Mouse (Mus musculus) forebrain, embryonic 16.5 days (tissue): ENCODE data around the gene Gnat1. TPM values are rescaled to one million over a fixed set of nuclear protein-coding genes. Genes with fewer than 3 reads are reported as not detected.

Source experiments
- ATAC-seq: fragments of 200-750 bp; cut with Nextera tagmentation; 2 replicates; pipeline ENCODE4 v1.8.0; 2017; ENCODE audit warnings: mild to moderate bottlenecking, moderate library complexity
- H3K27ac ChIP-seq: fragments of 300-500 bp; sonication (generic); 2 replicates; pipeline ENCODE4 v1.5.1; 2014; ENCODE audit warnings: low read length, control low read depth
- H3K27me3 ChIP-seq: fragments of 300-500 bp; sonication (generic); replicated peaks from 2 replicates; pipeline ENCODE4 v1.6.1; 2014; ENCODE audit warnings: low read length; ENCODE audit not compliant: control insufficient read depth, insufficient read depth
- H3K36me3 ChIP-seq: fragments of 300-500 bp; sonication (generic); 2 replicates; pipeline ENCODE4 v1.6.1; 2014; ENCODE audit not compliant: control insufficient read depth, insufficient read depth
- H3K4me1 ChIP-seq: fragments of 300-500 bp; sonication (generic); replicated peaks from 2 replicates; pipeline ENCODE4 v1.6.1; 2014; ENCODE audit warnings: low read length; ENCODE audit not compliant: control insufficient read depth, insufficient read depth
- H3K4me2 ChIP-seq: fragments of 300-500 bp; sonication (generic); 2 replicates; pipeline ENCODE4 v1.6.1; 2014; ENCODE audit warnings: mild to moderate bottlenecking, low read length, control low read depth
- H3K4me3 ChIP-seq: fragments of 300-500 bp; sonication (generic); replicated peaks from 2 replicates; pipeline ENCODE4 v1.5.1; 2014; ENCODE audit warnings: mild to moderate bottlenecking, low read length, control low read depth
- H3K9ac ChIP-seq: fragments of 300-500 bp; sonication (generic); replicated peaks from 2 replicates; pipeline ENCODE4 v1.6.1; 2014; ENCODE audit warnings: low read depth, low read length, control low read depth
- H3K9me3 ChIP-seq: fragments of 300-500 bp; sonication (generic); 2 replicates; pipeline ENCODE4 v1.6.1; 2016; ENCODE audit warnings: low read length; ENCODE audit not compliant: control insufficient read depth
- WGBS: fragments of 180-500 bp; shearing (Covaris S2); extraction: QIAGEN DNeasy Blood & Tissue Kit; methylation state at CpG from one replicate; pipeline ENCODE4 v1.1.7; 2014; 5-methylcytosine and 5-hydroxymethylcytosine counted together
- polyA plus RNA-seq: library from polyadenylated mRNA; unstranded; fragments of >200 nt; fragmentation: Nextera tagmentation; extraction: Ambion mirVana; gene quantifications from 2 replicates; pipeline ENCODE4 v1.2.1, GENCODE M21; 2015

The Gnat1 gene
- polyA plus RNA-seq, 1 experiment from 2014 or later = 1.4 TPM

DNA sequence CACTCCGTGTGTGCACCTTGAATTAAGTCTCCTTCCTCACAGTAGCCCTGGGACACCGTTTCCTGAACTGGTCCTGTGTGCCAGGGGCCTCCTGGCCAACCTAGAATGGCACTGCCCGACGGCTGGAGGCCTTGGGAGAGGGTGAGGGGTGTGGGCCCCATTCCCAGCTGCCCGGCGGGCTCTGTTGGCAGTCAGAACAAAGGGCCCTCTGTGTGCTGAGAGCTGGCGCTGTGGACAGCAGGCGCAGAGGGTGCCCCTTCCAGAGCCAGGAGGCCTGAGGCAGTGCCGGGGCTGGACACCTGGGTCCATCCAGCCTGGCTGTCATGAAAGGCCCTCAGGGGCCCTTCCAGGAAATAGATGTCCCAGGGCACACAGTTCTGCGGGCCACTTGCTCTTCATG lies 20.0 kb downstream of the Gnat1 start:
- H3K9ac ChIP-seq = 0 out of 2 replicates have a peak overlapping the region, but pooled peaks have one; percentile 11
- peak overlapping the region; percentile 58 for H3K27ac ChIP-seq
- WGBS = 40% methylated on average over 10 of the region's 10 CpGs
- H3K27me3 ChIP-seq = no peaks in the 10 kb centered on the region
- no peaks in the 10 kb centered on the region for H3K9me3 ChIP-seq
- peaks cover 22% of the 10 kb centered on the region for H3K4me1 ChIP-seq
- ATAC-seq = peak; percentile 96
- H3K4me2 ChIP-seq = no peak overlapping the region
- no peak overlapping the region for H3K4me3 ChIP-seq
- no peaks in the 10 kb centered on the region for H3K36me3 ChIP-seq

DNA sequence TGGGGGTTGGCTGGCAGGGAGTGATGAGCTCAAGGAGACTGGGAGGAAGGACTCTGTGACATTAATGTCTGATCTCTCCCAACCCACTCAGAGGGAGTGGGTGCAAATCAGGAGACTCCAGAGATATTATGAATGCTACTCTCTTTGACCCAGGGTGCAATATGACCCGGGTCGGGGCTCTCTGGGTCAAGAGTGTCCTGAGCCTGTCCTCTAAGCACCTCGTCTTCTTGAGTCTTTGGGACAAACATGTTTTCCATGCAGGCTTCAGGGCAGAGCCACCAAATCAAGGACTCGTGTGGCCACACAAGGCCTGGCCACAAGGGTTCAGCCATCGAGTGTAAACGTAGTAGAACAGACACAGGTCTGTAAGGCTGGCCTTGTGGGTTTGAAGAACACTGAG lies 21.4 kb downstream of the Gnat1 start:
- no peaks in the 10 kb centered on the region for H3K9me3 ChIP-seq
- H3K27ac ChIP-seq = no peak overlapping the region
- 90% methylated on average over 6 of the region's 6 CpGs for WGBS
- H3K4me1 ChIP-seq = peaks cover 15% of the 10 kb centered on the region
- no peak overlapping the region for H3K4me2 ChIP-seq
- no peaks in the 10 kb centered on the region for H3K36me3 ChIP-seq
- no peak overlapping the region for H3K9ac ChIP-seq
- no peak for ATAC-seq
- H3K27me3 ChIP-seq = no peaks in the 10 kb centered on the region
- H3K4me3 ChIP-seq = no peak overlapping the region

DNA sequence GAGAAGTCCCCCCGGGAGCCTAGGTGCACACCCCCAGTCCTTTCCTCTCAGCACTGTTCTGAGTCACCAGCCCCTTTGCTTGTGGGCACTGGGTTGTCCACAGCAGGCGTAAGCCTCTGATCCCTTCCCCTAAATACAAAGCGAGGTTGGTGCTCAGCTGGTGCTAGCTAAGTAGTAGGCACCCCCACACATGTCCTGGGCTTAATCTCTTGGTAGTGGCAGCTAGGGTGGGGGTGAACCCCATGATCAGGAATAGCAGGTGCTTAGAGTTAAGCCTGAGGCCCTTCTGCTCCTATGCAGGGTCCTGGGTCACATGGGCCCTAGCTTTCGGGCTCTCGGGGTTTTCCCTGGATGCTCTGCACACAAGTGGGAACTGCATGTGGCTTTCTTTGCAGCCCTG lies 22.4 kb downstream of the Gnat1 start:
- no peak overlapping the region for H3K4me2 ChIP-seq
- no peaks in the 10 kb centered on the region for H3K36me3 ChIP-seq
- no peak overlapping the region for H3K4me3 ChIP-seq
- H3K9ac ChIP-seq = no peak overlapping the region
- no peaks in the 10 kb centered on the region for H3K27me3 ChIP-seq
- no peaks in the 10 kb centered on the region for H3K9me3 ChIP-seq
- 92% methylated on average over 5 of the region's 5 CpGs for WGBS
- no peak overlapping the region for H3K27ac ChIP-seq
- no peak for ATAC-seq
- peaks cover 13% of the 10 kb centered on the region for H3K4me1 ChIP-seq

DNA sequence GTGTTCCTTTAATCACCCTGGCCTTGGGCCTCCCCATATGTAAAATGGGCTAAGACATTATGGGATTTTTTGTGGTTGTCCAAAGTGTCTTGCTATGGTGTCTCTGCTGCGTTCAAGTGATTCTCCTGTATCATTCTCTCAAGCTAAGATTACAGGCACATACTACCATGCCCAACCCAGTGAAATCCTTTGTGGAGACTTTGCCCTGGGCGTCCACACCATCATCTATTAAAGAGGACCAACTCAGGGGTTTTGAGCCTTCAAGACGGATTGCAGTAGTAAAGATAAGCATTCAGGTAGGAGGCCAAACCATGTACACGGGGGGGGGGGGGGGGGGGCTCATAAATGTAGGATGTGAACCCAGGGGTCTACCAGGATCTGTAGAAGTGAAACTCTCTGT lies 24.9 kb downstream of the Gnat1 start:
- H3K27ac ChIP-seq = no peak overlapping the region
- ATAC-seq = no peak
- H3K9ac ChIP-seq = no peak overlapping the region
- no peak overlapping the region for H3K4me2 ChIP-seq
- H3K36me3 ChIP-seq = no peaks in the 10 kb centered on the region
- H3K27me3 ChIP-seq = no peaks in the 10 kb centered on the region
- no peaks in the 10 kb centered on the region for H3K9me3 ChIP-seq
- H3K4me3 ChIP-seq = no peak overlapping the region
- peaks cover 16% of the 10 kb centered on the region for H3K4me1 ChIP-seq
- WGBS = 72% methylated on average over 4 of the region's 4 CpGs

DNA sequence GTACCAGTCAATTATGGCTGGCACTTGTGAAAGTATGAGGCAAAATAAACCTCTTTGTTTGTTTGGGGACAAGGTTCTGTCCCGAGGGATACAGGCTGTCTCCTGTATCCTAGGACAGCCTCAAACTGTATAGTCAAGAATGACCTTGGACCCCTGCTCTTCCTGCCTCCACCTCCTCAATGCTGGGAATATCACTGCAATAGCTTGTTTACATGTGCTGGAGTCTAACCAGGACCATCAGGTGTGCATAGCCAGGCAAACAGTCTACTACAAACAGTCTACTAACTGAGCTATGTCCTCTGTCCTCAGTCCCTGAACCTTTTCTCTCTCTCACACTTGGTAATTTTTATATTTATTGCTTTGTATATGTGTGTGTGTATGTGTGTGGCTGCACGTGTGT lies 26.0 kb downstream of the Gnat1 start:
- no peak overlapping the region for H3K27ac ChIP-seq
- no peak overlapping the region for H3K4me2 ChIP-seq
- no peaks in the 10 kb centered on the region for H3K27me3 ChIP-seq
- no peak overlapping the region for H3K9ac ChIP-seq
- H3K36me3 ChIP-seq = no peaks in the 10 kb centered on the region
- no peak overlapping the region for H3K4me3 ChIP-seq
- WGBS = 91% methylated on average over 2 of the region's 2 CpGs
- no peaks in the 10 kb centered on the region for H3K9me3 ChIP-seq
- peaks cover 11% of the 10 kb centered on the region for H3K4me1 ChIP-seq
- ATAC-seq = no peak

DNA sequence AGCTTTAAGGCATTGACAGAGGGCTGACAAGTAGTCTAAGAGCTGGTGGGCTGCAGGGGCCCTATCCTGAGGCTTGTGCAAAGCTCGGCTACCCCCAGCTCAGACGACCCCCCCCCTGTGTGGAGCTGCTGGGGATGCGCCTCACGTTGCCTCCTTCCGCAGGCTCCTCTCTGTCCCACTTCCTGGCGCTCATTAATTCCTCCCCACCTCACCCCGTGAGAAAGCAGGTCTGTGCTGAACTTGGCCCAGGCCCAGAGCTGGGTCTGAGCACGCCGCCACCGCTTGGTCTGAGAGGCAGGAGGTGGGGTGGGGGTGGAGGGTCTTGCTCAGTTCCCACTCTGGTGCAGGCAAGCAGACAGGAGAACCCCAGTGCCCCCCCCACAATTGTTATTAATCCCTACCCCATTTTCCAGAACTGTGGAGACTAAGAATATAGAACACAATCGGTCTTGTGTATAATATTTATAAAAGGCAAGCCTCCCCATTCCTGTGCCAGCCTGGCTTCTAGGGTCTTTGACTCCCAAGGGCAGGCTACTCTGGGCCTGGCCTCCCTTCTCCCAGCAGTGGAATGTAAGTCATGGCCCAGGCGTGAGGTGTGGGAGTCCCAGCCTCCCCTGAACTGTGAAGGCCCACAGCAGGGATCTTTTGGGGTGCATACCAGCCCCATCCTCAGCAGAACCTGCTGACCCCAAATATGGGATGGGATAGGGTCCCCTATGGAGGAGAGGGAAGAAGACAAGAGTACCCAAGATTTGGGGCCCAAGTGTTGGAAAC lies 28.6 kb downstream of the Gnat1 start:
- Histone ChIP-seq H3K4me3 (no peak overlapping the region), H3K36me3 (no peaks in the 10 kb centered on the region), H3K27me3 (no peaks in the 10 kb centered on the region), H3K4me1 (peaks cover 11% of the 10 kb centered on the region), H3K9ac (no peak overlapping the region), H3K4me2 (no peak overlapping the region), H3K27ac (peak overlapping the region; percentile 59), H3K9me3 (no peaks in the 10 kb centered on the region)
- WGBS = 11% methylated on average over 12 of the region's 12 CpGs
- peak; percentile 82 for ATAC-seq

DNA sequence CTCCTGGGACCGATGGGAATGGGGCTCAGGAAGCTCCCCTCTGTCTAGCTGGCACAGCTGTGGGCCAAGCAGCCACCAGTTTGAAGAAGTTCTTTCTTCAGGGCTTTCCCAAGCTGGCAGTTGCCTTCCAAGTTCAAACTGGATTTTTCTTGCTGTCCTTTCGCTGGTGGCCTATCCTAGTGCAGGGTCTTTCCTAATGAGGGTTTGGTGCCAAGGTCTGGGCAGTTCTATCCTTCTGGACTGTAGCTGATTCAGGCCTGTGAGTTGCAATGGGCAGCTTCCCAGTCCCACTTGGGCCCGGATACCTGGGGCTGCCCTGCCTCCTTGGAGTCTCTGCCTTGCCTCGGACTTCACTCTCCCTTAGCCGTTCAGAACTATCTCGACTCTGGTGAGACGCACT lies 29.3 kb downstream of the Gnat1 start:
- WGBS = 46% methylated on average over 7 of the region's 7 CpGs
- Histone ChIP-seq H3K36me3 (no peaks in the 10 kb centered on the region), H3K9ac (no peak overlapping the region), H3K27me3 (no peaks in the 10 kb centered on the region), H3K27ac (peak overlapping the region; percentile 52), H3K4me3 (no peak overlapping the region), H3K4me2 (no peak overlapping the region), H3K4me1 (peaks cover 11% of the 10 kb centered on the region), H3K9me3 (no peaks in the 10 kb centered on the region)
- ATAC-seq = peak; percentile 43

DNA sequence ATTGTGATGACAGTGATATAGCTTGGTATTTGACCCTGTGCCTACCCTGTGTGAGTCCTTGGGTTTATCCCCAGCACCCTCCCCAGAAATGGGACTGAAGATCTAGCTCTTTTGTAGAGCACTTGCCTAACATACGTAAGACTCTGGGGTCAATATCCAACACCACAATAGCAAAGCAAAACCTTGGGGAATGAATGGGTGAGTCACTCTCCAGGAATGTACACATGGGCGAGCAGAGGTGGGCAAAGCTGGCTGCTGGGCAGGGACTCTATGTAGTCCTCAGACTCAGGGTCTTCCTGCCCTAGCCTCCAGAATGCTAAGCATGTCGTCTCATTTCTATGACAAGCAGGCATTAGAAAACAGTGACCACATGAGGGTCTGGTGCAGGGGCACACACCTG lies 30.7 kb downstream of the Gnat1 start:
- no peak for ATAC-seq
- Histone ChIP-seq H3K4me1 (peaks cover 23% of the 10 kb centered on the region), H3K36me3 (no peaks in the 10 kb centered on the region), H3K27ac (no peak overlapping the region), H3K9me3 (no peaks in the 10 kb centered on the region), H3K27me3 (no peaks in the 10 kb centered on the region), H3K9ac (no peak overlapping the region), H3K4me3 (no peak overlapping the region), H3K4me2 (no peak overlapping the region)
- 66% methylated on average over 3 of the region's 3 CpGs for WGBS

DNA sequence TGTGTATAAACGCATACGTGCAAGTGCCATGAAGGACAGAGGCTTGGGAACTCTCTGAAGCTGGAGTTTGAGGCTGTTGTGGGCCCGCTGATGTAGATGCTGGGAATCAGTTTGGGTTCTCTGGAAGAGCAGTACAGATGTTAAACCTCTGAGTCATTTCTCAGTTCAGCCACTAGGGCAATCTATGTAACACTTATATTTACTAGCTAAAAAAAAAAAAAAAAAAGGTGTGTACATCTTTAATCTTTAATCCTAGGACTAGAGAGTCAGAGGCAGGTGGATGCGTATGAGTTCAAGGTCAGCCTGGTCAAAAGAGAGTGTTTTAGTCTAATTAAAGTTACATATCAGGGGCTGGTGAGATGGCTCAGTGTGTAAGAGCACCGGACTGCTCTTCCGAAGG lies 32.5 kb downstream of the Gnat1 start:
- 81% methylated on average over 6 of the region's 6 CpGs for WGBS
- Histone ChIP-seq H3K9me3 (no peaks in the 10 kb centered on the region), H3K4me2 (no peak overlapping the region), H3K27me3 (no peaks in the 10 kb centered on the region), H3K36me3 (no peaks in the 10 kb centered on the region), H3K4me1 (peaks cover 23% of the 10 kb centered on the region), H3K27ac (no peak overlapping the region), H3K4me3 (no peak overlapping the region), H3K9ac (no peak overlapping the region)
- ATAC-seq = no peak

DNA sequence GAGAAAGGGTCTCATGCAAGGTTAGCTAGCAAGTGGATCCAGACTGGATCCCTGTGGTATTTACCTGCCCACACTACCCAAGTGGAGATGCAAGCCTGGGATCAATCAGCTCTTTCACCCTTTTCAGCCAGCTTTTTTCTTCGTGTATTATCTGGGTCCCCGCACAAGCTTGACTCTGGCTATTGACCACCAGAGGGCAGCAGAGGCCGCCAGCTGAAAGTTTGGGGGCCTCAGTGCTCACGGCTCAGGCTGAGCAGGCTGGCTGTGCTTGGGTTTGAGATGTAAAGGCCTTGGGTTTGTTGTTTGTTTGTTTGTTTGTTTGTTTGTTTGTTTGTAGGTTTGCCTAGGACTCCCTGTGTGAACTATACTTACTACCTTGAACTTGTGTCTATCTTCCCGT lies 33.9 kb downstream of the Gnat1 start:
- Histone ChIP-seq H3K9me3 (no peaks in the 10 kb centered on the region), H3K36me3 (no peaks in the 10 kb centered on the region), H3K4me3 (no peak overlapping the region), H3K9ac (no peak overlapping the region), H3K27me3 (no peaks in the 10 kb centered on the region), H3K4me2 (no peak overlapping the region), H3K27ac (no peak overlapping the region), H3K4me1 (peaks cover 16% of the 10 kb centered on the region)
- 9% methylated on average over 5 of the region's 5 CpGs for WGBS
- ATAC-seq = peak; percentile 76
